Mouse (Mus musculus) liver, postnatal 0 days (tissue): ENCODE measurements at regions not wholly inside any gene's neighbourhood (a gene's known extent, or its start where the extent isn't known, plus 50 kb on each side); places are given as distances from the start of the nearest gene placed in this dataset.

ENCODE experiments used
- CTCF ChIP-seq: sonication (generic); IDR thresholded peaks from 2 replicates; pipeline ENCODE4 v1.5.1; 2016; ENCODE audit warnings: antibody characterized with exemption, low read depth
- EP300 ChIP-seq: IDR thresholded peaks from 2 replicates; pipeline ENCODE4 v1.6.1; 2016; ENCODE audit warnings: antibody characterized with exemption, low read depth, mild to moderate bottlenecking

DNA sequence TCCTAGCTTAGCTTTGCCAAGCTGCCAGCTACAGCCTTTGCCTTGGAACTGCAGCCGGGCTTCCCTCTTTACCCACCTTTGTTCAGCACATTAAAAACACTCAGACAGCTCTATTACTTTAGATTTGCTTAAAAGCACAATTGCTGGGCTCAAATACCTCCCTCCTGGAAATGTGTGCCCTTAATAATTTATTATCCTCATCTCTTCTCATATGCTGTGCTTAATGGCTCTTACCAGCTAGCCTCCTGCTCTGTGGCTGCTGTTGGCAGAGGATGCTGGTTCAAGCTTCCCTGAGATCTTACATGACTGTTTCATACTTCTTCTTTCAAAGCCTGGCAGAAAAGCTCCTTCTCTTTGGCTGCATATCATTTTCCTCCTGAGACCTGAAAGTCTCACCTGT lies 378.1 kb upstream of the Cdh19 start:
- TF ChIP-seq CTCF (no peak), EP300 (no peak)
